Mouse (Mus musculus) heart, postnatal 4 days (tissue): ENCODE results near the gene Sorl1. TPM values are rescaled to one million over a fixed set of nuclear protein-coding genes. Genes with fewer than 3 reads are reported as not detected.

Experiments
- DNase-seq: peaks from one replicate; pipeline ENCODE4 v3.0.0; 2021
- total RNA-seq, 2 experiments: library from RNA; stranded (reverse); gene quantifications; 2 replicates each; pipeline ENCODE4 v1.2.3; 2021

The Sorl1 gene
- total RNA-seq, 2 experiments from 2014 or later = 5.1 to 5.3 TPM

GRCm38 (mm10) chr9:42048542-42048941 lies 75.6 kb downstream of the Sorl1 start:
- DNase-seq = no peak

- no peak for DNase-seq
These were observed 76.3 kb downstream of the Sorl1 start for GRCm38 (mm10) chr9:42047786-42048185.

- no peak for DNase-seq
These were observed 77.8 kb downstream of the Sorl1 start for GRCm38 (mm10) chr9:42046248-42046647.

- no peak for DNase-seq
These were observed 79.4 kb downstream of the Sorl1 start for GRCm38 (mm10) chr9:42044651-42045050.

GRCm38 (mm10) chr9:42043934-42044333 lies 80.2 kb downstream of the Sorl1 start:
- no peak for DNase-seq

- no peak for DNase-seq
These were observed 84.8 kb downstream of the Sorl1 start for GRCm38 (mm10) chr9:42039000-42039992.

GRCm38 (mm10) chr9:42036885-42037284 lies 87.2 kb downstream of the Sorl1 start:
- DNase-seq = no peak

- DNase-seq = no peak
These were observed 88.1 kb downstream of the Sorl1 start for GRCm38 (mm10) chr9:42035995-42036394.

- DNase-seq = peak; percentile 12
These were observed 88.8 kb downstream of the Sorl1 start for GRCm38 (mm10) chr9:42035213-42035765.

- no peak for DNase-seq
These were observed 90.0 kb downstream of the Sorl1 start for GRCm38 (mm10) chr9:42034116-42034520.

GRCm38 (mm10) chr9:42033291-42034115 lies 90.6 kb downstream of the Sorl1 start:
- DNase-seq = no peak

GRCm38 (mm10) chr9:42032419-42032818 lies 91.7 kb downstream of the Sorl1 start:
- no peak for DNase-seq

- DNase-seq = peak; percentile 18
These were observed 95.3 kb downstream of the Sorl1 start for GRCm38 (mm10) chr9:42028807-42029206.

- no peak for DNase-seq
These were observed 99.8 kb downstream of the Sorl1 start for GRCm38 (mm10) chr9:42024257-42024656.

- DNase-seq = no peak
These were observed 100.7 kb downstream of the Sorl1 start for GRCm38 (mm10) chr9:42023383-42023782.

GRCm38 (mm10) chr9:42022318-42022717 lies 101.8 kb downstream of the Sorl1 start:
- no peak for DNase-seq

GRCm38 (mm10) chr9:42019308-42020031 lies 104.6 kb downstream of the Sorl1 start:
- DNase-seq = no peak

GRCm38 (mm10) chr9:42008501-42008900 lies 115.6 kb downstream of the Sorl1 start:
- DNase-seq = no peak

- DNase-seq = no peak
These were observed 119.0 kb downstream of the Sorl1 start for GRCm38 (mm10) chr9:42005101-42005500.

- no peak for DNase-seq
These were observed 120.0 kb downstream of the Sorl1 start for GRCm38 (mm10) chr9:42004140-42004539.

- peak; percentile 38 for DNase-seq
These were observed 124.3 kb downstream of the Sorl1 start for GRCm38 (mm10) chr9:41999498-42000473.
